8 mouse cellular contexts compared by ENCODE assay signal in the genomic region with DNA sequence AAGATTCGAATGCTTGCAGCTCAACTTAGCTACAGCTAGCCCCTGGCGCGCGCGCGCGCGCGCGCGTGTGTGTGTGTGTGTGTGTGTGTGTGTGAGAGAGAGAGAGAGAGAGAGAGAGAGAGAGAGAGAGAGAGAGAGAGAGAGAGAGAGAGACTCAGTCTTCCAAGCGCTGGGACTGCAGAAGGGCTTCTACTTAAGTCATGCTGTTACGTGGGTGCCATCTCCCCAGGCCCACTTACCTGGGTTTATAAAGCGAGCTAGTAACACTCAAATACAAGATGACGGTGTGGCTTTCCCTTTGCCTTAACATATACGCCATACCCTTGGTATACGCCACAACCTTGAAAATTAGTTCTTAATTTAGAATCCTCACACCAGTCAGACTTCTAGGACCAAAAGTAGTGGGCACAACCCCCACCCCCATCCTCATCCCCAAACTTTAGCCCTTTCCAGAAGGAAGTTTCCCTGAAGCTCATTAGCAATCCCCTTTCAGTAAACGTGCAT. TPM values are rescaled to one million over a fixed set of nuclear protein-coding genes. Genes with fewer than 3 reads are reported as not detected.
A peak's percentile ranks its signal among the peaks of the same experiment; 100 is the strongest.
DNase-seq lines count a peak whose midpoint lies in the region; ATAC-seq lines count a peak whose summit lies in the region.

No protein-coding gene starts in this region.

- H3K27me3 ChIP-seq in lung, embryonic 15.5 days, result no peaks in the 10 kb centered on the region
- H3K27me3 ChIP-seq in embryonic facial prominence, embryonic 13.5 days, result no peaks in the 10 kb centered on the region
- no peaks in the 10 kb centered on the region for H3K27me3 ChIP-seq in intestine, embryonic 16.5 days (replicated peaks; ENCODE audit: control insufficient read depth, insufficient read depth, low read length)
- no peaks in the 10 kb centered on the region for H3K27me3 ChIP-seq in neural tube, embryonic 15.5 days (replicated peaks)

- H3K4me2 ChIP-seq in lung, embryonic 15.5 days, result peak overlapping the region; percentile 88
- H3K4me2 ChIP-seq in embryonic facial prominence, embryonic 13.5 days, result peak overlapping the region; percentile 76
- H3K4me2 ChIP-seq in intestine, embryonic 16.5 days (ENCODE audit: low read depth, low read length), result peak overlapping the region; percentile 63
- peak overlapping the region; percentile 86 for H3K4me2 ChIP-seq in neural tube, embryonic 15.5 days

- no peak for DNase-seq in lung, postnatal 36 days
- no peak for DNase-seq in cerebellum, adult 8-10 months
- no peak for DNase-seq in layer of hippocampus, postnatal 10 days (ENCODE audit: low spot score in 2 of 2)
- no peak for DNase-seq in T-cell, adult 2 months (ENCODE audit: low spot score)

- H3K4me3 ChIP-seq in lung, embryonic 15.5 days, result peak overlapping the region; percentile 57
- H3K4me3 ChIP-seq in embryonic facial prominence, embryonic 13.5 days, result peak overlapping the region; percentile 61
- peak overlapping the region; percentile 58 for H3K4me3 ChIP-seq in intestine, embryonic 16.5 days (ENCODE audit: low read length)
- H3K4me3 ChIP-seq in neural tube, embryonic 15.5 days (replicated peaks), result peak overlapping the region; percentile 65

- 8% methylated on average over 18 of the region's 18 CpGs for WGBS in lung, embryonic 15.5 days
- 9% methylated on average over 18 of the region's 18 CpGs for WGBS in embryonic facial prominence, embryonic 13.5 days
- WGBS in intestine, embryonic 16.5 days, result 8% methylated on average over 17 of the region's 18 CpGs
- 12% methylated on average over 11 of the region's 18 CpGs for WGBS in neural tube, embryonic 15.5 days

- no peaks in the 10 kb centered on the region for H3K36me3 ChIP-seq in lung, embryonic 15.5 days
- no peaks in the 10 kb centered on the region for H3K36me3 ChIP-seq in embryonic facial prominence, embryonic 13.5 days
- H3K36me3 ChIP-seq in intestine, embryonic 16.5 days (ENCODE audit: control insufficient read depth, insufficient read depth, low read length), result no peaks in the 10 kb centered on the region
- no peaks in the 10 kb centered on the region for H3K36me3 ChIP-seq in neural tube, embryonic 15.5 days

- peak overlapping the region; percentile 64 for H3K9ac ChIP-seq in lung, embryonic 15.5 days
- H3K9ac ChIP-seq in embryonic facial prominence, embryonic 13.5 days, result peak overlapping the region; percentile 78
- peak overlapping the region; percentile 73 for H3K9ac ChIP-seq in intestine, embryonic 16.5 days (ENCODE audit: low read depth, low read length)
- H3K9ac ChIP-seq in neural tube, embryonic 15.5 days (replicated peaks), result peak overlapping the region; percentile 70

- peak overlapping the region; percentile 98 for H3K27ac ChIP-seq in lung, embryonic 15.5 days
- peak overlapping the region; percentile 96 for H3K27ac ChIP-seq in embryonic facial prominence, embryonic 13.5 days
- H3K27ac ChIP-seq in intestine, embryonic 16.5 days (ENCODE audit: low read length), result peak overlapping the region; percentile 97
- peak overlapping the region; percentile 96 for H3K27ac ChIP-seq in neural tube, embryonic 15.5 days (replicated peaks)

- ATAC-seq in lung, embryonic 15.5 days (ENCODE audit: borderline replicate concordance, extremely low read depth, low FRiP score, low TSS enrichment), result no peak
- ATAC-seq in embryonic facial prominence, embryonic 13.5 days (ENCODE audit: insufficient number of reproducible peaks, insufficient read depth, low FRiP score, low TSS enrichment, low read depth), result no peak
- ATAC-seq in intestine, embryonic 16.5 days, result no peak
- ATAC-seq in neural tube, embryonic 15.5 days (ENCODE audit: low FRiP score), result no peak; the same call in 1 of the 2 replicates

- H3K9me3 ChIP-seq in lung, embryonic 15.5 days, result no peaks in the 10 kb centered on the region
- no peaks in the 10 kb centered on the region for H3K9me3 ChIP-seq in embryonic facial prominence, embryonic 13.5 days
- H3K9me3 ChIP-seq in intestine, embryonic 16.5 days (ENCODE audit: control insufficient read depth, low read length), result no peaks in the 10 kb centered on the region
- H3K9me3 ChIP-seq in neural tube, embryonic 15.5 days (replicated peaks), result no peaks in the 10 kb centered on the region

- H3K4me1 ChIP-seq in lung, embryonic 15.5 days, result peaks cover 16% of the 10 kb centered on the region
- peaks cover 11% of the 10 kb centered on the region for H3K4me1 ChIP-seq in embryonic facial prominence, embryonic 13.5 days
- H3K4me1 ChIP-seq in intestine, embryonic 16.5 days (ENCODE audit: control insufficient read depth, insufficient read depth, low read length), result peaks cover 12% of the 10 kb centered on the region
- H3K4me1 ChIP-seq in neural tube, embryonic 15.5 days, result peaks cover 16% of the 10 kb centered on the region; the same call in 1 of the 2 replicates

RNA-seq across cellular contexts. Expression of gene Scd2, which starts 25.9 kb away (rescaled TPM):
- polyA plus RNA-seq in lung, embryonic 15.5 days (2015; fragmentation: Nextera tagmentation; extraction: Ambion mirVana), result 210 and 224 TPM in 2 replicates
- polyA plus RNA-seq in embryonic facial prominence, embryonic 13.5 days (2015; fragmentation: Nextera tagmentation; extraction: Ambion mirVana), result 211 and 213 TPM in 2 replicates
- polyA plus RNA-seq in intestine, embryonic 16.5 days (2015; fragmentation: Nextera tagmentation; extraction: Ambion mirVana), result 452 and 553 TPM in 2 replicates
- polyA plus RNA-seq in neural tube, embryonic 15.5 days (2015; fragmentation: Nextera tagmentation; extraction: Ambion mirVana), result 256 and 264 TPM in 2 replicates
- 100 to 1,000 TPM; 715 to 736 TPM for total RNA-seq in layer of hippocampus, postnatal 10 days (2021)
